Mouse (Mus musculus): ENCODE measurements around the gene Ublcp1. TPM values are rescaled to one million over a fixed set of nuclear protein-coding genes. Genes with fewer than 3 reads are reported as not detected.

Ublcp1 gene
- polyA plus RNA-seq, 1 experiment, result 9.7 TPM

GRCm38 (mm10) chr11:44510371-44510770 is 40.1 kb upstream of the Ublcp1 start:
- no peak overlapping the region for H3K27ac ChIP-seq (ENCODE audit: insufficient read depth, low read depth, low read length)
- TF ChIP-seq CTCF (IDR thresholded peaks at IDR 0.05; ENCODE audit: low read depth, low read length), result no peak
- no peak for TF ChIP-seq POLR2A (IDR thresholded peaks at IDR 0.05; ENCODE audit: borderline replicate concordance, low read depth, low read length)
- no peak overlapping the region for H3K4me3 ChIP-seq (ENCODE audit: insufficient read depth, low read length)
- H3K4me1 ChIP-seq (ENCODE audit: control insufficient read depth, insufficient read depth, low read length), result no peaks in the 10 kb centered on the region

GRCm38 (mm10) chr11:44509906-44510305 is 39.6 kb upstream of the Ublcp1 start:
- Histone ChIP-seq H3K4me3 (ENCODE audit: insufficient read depth, low read length) (no peak overlapping the region), H3K27ac (ENCODE audit: insufficient read depth, low read depth, low read length) (no peak overlapping the region), H3K4me1 (ENCODE audit: control insufficient read depth, insufficient read depth, low read length) (no peaks in the 10 kb centered on the region)
- TF ChIP-seq CTCF (IDR thresholded peaks at IDR 0.05; ENCODE audit: low read depth, low read length) (no peak), POLR2A (IDR thresholded peaks at IDR 0.05; ENCODE audit: borderline replicate concordance, low read depth, low read length) (no peak)

GRCm38 (mm10) chr11:44508876-44509275 is 38.6 kb upstream of the Ublcp1 start:
- Histone ChIP-seq H3K4me3 (ENCODE audit: insufficient read depth, low read length) (no peak overlapping the region), H3K4me1 (ENCODE audit: control insufficient read depth, insufficient read depth, low read length) (peaks cover 9% of the 10 kb centered on the region), H3K27ac (ENCODE audit: insufficient read depth, low read depth, low read length) (no peak overlapping the region)
- TF ChIP-seq CTCF (IDR thresholded peaks at IDR 0.05; ENCODE audit: low read depth, low read length), result no peak
- no peak for TF ChIP-seq POLR2A (IDR thresholded peaks at IDR 0.05; ENCODE audit: borderline replicate concordance, low read depth, low read length)

- TF ChIP-seq CTCF (IDR thresholded peaks at IDR 0.05; ENCODE audit: low read depth, low read length) (no peak), POLR2A (IDR thresholded peaks at IDR 0.05; ENCODE audit: borderline replicate concordance, low read depth, low read length) (no peak)
- Histone ChIP-seq H3K4me1 (ENCODE audit: control insufficient read depth, insufficient read depth, low read length) (peaks cover 28% of the 10 kb centered on the region), H3K27ac (ENCODE audit: insufficient read depth, low read depth, low read length) (no peak overlapping the region), H3K4me3 (ENCODE audit: insufficient read depth, low read length) (no peak overlapping the region)
Observed at GRCm38 (mm10) chr11:44504761-44505160, 34.5 kb upstream of the Ublcp1 start.

GRCm38 (mm10) chr11:44504146-44504545 is 33.8 kb upstream of the Ublcp1 start:
- TF ChIP-seq POLR2A (IDR thresholded peaks at IDR 0.05; ENCODE audit: borderline replicate concordance, low read depth, low read length), result no peak
- TF ChIP-seq CTCF (IDR thresholded peaks at IDR 0.05; ENCODE audit: low read depth, low read length), result no peak
- no peak overlapping the region for H3K4me3 ChIP-seq (ENCODE audit: insufficient read depth, low read length)
- H3K4me1 ChIP-seq (ENCODE audit: control insufficient read depth, insufficient read depth, low read length), result peaks cover 28% of the 10 kb centered on the region
- H3K27ac ChIP-seq (ENCODE audit: insufficient read depth, low read depth, low read length), result peak overlapping the region; percentile 65

GRCm38 (mm10) chr11:44502931-44503330 is 32.6 kb upstream of the Ublcp1 start:
- TF ChIP-seq POLR2A (IDR thresholded peaks at IDR 0.05; ENCODE audit: borderline replicate concordance, low read depth, low read length), result no peak
- TF ChIP-seq CTCF (IDR thresholded peaks at IDR 0.05; ENCODE audit: low read depth, low read length), result no peak

GRCm38 (mm10) chr11:44501477-44501876 is 31.2 kb upstream of the Ublcp1 start:
- TF ChIP-seq POLR2A (IDR thresholded peaks at IDR 0.05; ENCODE audit: borderline replicate concordance, low read depth, low read length) (no peak), CTCF (IDR thresholded peaks at IDR 0.05; ENCODE audit: low read depth, low read length) (no peak)
- Histone ChIP-seq H3K4me1 (ENCODE audit: control insufficient read depth, insufficient read depth, low read length) (peaks cover 35% of the 10 kb centered on the region), H3K4me3 (ENCODE audit: insufficient read depth, low read length) (no peak overlapping the region), H3K27ac (ENCODE audit: insufficient read depth, low read depth, low read length) (no peak overlapping the region)

More at GRCm38 (mm10) chr11:44502931-44503330, 32.6 kb upstream of the Ublcp1 start:
- Histone ChIP-seq H3K27ac (ENCODE audit: insufficient read depth, low read depth, low read length) (no peak overlapping the region), H3K4me3 (ENCODE audit: insufficient read depth, low read length) (no peak overlapping the region), H3K4me1 (ENCODE audit: control insufficient read depth, insufficient read depth, low read length) (peaks cover 30% of the 10 kb centered on the region)

- peaks cover 40% of the 10 kb centered on the region for H3K4me1 ChIP-seq (ENCODE audit: control insufficient read depth, insufficient read depth, low read length)
- no peak overlapping the region for H3K4me3 ChIP-seq (ENCODE audit: insufficient read depth, low read length)
- no peak for TF ChIP-seq POLR2A (IDR thresholded peaks at IDR 0.05; ENCODE audit: borderline replicate concordance, low read depth, low read length)
- no peak for TF ChIP-seq CTCF (IDR thresholded peaks at IDR 0.05; ENCODE audit: low read depth, low read length)
- H3K27ac ChIP-seq (ENCODE audit: insufficient read depth, low read depth, low read length), result no peak overlapping the region
Observed at GRCm38 (mm10) chr11:44500966-44501365, 30.7 kb upstream of the Ublcp1 start.

- Histone ChIP-seq H3K4me1 (ENCODE audit: control insufficient read depth, insufficient read depth, low read length) (peaks cover 30% of the 10 kb centered on the region), H3K27ac (ENCODE audit: insufficient read depth, low read depth, low read length) (no peak overlapping the region)
- TF ChIP-seq POLR2A (IDR thresholded peaks at IDR 0.05; ENCODE audit: borderline replicate concordance, low read depth, low read length) (no peak), CTCF (IDR thresholded peaks at IDR 0.05; ENCODE audit: low read depth, low read length) (no peak)
Observed at GRCm38 (mm10) chr11:44498412-44499272, 28.3 kb upstream of the Ublcp1 start.

GRCm38 (mm10) chr11:44496217-44496616 is 25.9 kb upstream of the Ublcp1 start:
- H3K4me3 ChIP-seq (ENCODE audit: insufficient read depth, low read length), result no peak overlapping the region
- no peak for TF ChIP-seq POLR2A (IDR thresholded peaks at IDR 0.05; ENCODE audit: borderline replicate concordance, low read depth, low read length)
- TF ChIP-seq CTCF (IDR thresholded peaks at IDR 0.05; ENCODE audit: low read depth, low read length), result no peak
- no peak overlapping the region for H3K27ac ChIP-seq (ENCODE audit: insufficient read depth, low read depth, low read length)
- H3K4me1 ChIP-seq (ENCODE audit: control insufficient read depth, insufficient read depth, low read length), result peaks cover 22% of the 10 kb centered on the region

More at GRCm38 (mm10) chr11:44498412-44499272, 28.3 kb upstream of the Ublcp1 start:
- no peak overlapping the region for H3K4me3 ChIP-seq (ENCODE audit: insufficient read depth, low read length)

All from bone marrow macrophage, adult 2 months (primary cell).